Mouse (Mus musculus) lung, postnatal 36 days (tissue): ENCODE data around the gene Adam11.

Experiments
- DNase-seq: peaks from one replicate; pipeline ENCODE4 v3.0.0; 2022; ENCODE audit warnings: mixed read lengths

Adam11 gene

DNA sequence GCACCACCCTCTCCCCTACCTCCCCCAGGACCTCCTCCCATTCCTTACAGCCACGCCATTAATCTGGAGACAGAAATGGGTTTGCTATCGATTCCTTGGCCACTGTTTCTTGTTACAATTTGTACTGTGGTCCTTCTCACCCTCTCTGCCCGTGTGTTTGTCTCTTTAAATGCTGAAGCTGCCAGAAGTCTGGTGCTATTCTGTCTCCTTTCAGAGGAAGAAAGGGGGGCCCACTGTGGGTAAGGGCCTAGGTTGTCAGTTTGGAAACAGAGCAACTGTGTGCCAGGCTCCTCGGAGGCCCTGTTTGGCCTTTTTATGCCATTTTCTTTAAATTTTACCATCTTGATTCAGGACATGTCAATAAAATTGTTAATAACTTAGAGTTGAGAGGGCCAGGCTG lies 6.8 kb upstream of the Adam11 start:
- no peak for DNase-seq

DNA sequence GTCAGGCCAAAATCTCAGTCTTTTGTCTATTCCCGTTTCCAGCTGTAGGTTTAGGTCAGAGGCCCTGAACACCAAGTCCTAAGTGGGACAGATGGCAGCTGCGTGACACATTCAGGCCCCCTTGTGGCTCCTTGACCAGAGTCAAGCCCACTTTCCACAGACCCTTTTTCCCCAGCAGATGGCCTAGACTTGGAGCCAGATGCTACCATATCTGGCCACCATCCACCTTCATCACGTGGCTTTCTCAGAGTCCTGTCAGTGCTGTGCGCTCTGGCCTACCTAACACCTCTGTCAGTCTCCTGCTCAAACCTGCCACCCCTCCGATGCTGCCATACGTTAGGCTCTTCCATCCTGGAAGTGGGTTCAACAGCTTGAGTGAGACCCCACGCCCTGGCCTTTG lies 5.8 kb upstream of the Adam11 start:
- DNase-seq: no peak

DNA sequence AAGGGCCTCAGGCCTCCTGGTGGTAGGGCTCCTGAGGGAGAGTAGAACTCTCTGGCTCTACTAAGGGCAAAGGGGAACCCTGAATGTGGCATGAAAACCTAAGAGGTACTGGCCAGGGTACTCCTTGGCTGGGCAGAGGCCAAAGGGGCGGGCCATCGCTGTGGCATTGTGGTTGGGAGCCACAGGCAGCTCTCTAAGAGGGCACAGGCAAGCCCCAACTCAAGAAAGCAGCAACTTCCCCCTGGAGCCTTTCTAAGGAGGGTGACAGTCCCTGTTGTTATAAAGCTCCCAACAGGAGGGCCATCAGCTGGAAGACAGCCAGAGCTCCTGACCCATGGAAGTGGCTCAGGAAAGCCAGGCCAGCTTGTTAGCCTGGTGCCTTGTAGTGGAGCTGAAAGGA lies 2.3 kb upstream of the Adam11 start:
- no peak for DNase-seq

DNA sequence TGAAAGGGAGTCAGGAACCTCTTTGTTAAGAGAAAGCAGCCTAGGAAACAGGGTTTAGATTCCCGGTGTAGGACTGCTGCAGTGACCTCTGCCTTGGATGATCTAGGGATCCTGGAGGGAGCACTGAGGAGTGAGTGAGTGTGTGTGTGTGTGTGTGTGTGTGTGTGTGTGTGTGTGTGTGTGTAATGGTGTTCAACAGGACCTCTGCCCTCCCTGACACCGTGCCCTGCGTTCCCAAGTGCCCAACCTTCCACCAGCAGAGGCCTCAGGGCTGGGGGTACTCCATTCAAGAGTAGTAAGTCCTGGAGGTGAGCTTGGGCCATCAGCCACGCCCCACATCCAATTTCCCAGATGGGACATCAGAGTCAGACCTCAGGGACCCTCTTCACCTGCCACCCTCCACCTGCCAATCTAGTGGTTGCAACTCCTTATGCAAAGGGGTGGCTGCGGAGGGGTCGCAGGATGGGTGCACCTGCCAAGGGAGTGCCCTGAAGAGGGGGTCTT lies 382 bp upstream of the Adam11 start:
- DNase-seq: no peak

DNA sequence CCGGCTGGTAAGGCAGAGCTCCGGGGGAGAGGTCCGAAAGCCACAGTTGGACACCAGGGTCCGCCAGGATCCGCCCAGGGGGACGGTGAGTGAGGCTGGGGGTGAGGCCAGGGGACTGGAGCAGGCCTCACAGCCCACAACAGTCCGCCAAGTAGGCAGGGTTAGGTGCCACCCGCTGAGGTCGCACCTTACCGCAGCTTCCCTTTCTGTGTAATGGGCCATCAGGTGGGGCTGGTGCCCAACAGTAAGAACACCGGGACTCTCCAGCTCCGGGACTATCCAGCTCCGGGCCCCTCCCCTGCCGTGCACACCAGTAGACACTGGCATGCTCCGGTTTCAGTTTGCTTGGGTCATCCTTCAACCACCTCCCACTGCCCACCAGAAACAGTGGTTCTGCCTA lies 1.0 kb downstream of the Adam11 start:
- DNase-seq: no peak

DNA sequence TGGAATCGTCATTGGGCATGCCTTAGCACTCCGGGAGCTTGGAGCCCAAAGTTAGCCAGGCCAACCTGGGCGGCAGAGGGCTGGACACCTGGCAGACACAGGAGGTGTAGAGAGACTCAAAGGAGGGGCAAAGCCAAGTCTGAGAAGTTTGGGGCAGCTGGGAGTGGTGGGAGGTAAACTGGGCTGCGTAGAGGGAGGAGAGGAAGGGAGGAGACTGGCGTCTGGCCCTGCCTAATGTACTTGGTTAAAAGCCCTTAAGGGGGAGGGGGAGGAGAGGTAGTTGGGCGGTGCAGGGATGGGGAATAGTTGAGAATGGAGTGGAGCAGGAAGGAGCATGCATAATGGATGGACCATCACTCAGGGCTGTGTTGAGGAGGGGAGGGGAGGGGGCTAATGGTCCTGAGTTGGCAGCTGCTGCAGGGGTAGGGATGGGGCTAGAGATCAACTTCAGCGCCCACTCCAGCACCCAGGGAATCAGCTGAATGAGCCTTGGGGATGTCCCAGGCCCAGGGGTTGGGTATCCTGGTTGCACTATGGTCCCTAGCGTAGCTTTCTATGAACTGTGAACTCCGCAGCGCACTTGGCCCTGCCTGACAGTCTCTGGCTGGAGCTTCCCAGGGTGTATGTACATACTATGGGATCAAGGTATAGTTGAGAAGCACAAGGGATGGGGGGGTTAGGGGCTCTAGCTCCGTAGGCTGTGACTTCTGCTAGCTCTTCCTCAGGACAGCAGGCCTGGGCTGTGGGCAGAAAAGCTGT lies 1.9 kb downstream of the Adam11 start:
- no peak for DNase-seq

DNA sequence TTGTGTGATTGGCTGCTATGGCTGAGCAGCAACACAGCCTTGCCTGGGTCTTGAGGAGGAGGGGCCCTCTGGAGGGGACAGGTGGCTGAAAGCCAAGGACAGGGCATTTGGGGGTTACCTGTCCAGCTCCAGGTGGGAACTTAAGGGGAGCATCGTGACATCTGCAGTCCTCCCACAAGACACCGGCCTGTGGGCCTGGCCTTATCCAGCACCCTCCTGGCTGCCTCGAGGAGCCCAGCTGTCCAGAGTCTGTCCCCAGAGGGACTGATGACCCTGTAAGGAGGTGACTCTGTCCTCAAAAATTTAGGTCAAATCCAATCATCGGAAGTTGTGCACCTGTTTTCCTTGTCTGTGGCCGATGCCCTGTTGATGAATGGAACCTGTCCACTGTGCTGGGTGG lies 4.2 kb downstream of the Adam11 start:
- DNase-seq: no peak

DNA sequence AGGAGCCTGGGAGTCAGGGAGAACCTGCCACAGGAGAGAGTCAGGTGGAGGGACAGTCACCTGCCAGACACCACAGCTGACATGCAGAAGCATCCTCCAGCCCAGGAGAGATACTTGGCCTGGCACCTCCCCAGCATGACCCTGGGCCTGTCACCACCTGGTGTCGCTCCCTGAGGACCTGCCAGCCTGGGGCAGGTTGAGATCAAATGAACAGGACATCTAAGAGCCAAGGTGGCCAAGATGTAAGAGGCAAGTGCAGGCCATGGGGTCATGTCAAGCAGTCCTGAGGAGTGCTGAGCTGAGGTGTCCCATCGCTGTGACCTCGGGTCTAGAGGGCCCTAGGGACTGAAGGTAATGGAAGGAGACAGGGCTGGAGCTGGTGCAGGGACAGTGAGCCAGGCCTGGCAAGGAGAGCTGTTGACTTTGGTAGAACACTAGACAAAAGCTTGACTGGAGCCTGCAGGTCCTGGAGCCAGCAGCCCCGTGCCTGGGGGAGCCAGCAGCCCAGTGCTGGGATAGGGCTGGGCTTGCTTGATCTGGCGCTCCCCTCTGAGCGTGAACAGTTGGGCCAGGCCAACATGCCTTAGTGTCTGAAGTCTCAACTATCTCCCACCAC lies 5.9 kb downstream of the Adam11 start:
- no peak for DNase-seq

DNA sequence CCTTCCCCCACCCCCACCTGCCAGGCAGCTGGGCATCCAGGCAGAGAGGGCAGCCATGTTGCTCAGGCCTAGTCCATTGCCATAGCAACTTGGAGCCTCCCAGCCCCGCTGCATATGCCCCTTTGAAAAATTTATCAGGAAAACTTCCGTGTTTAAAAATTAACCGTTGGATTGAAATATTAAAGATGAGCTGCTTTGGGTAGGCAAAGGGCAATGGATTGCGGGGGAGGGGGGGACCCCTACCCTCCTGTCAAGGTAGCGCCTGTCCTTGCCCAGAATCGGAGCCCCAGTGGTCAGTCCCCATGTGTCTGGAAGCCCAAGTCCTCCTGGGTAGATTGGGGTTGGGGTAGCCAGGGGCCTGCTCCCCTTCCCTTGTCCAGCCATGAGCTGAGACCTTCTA lies 7.9 kb downstream of the Adam11 start:
- DNase-seq: no peak

DNA sequence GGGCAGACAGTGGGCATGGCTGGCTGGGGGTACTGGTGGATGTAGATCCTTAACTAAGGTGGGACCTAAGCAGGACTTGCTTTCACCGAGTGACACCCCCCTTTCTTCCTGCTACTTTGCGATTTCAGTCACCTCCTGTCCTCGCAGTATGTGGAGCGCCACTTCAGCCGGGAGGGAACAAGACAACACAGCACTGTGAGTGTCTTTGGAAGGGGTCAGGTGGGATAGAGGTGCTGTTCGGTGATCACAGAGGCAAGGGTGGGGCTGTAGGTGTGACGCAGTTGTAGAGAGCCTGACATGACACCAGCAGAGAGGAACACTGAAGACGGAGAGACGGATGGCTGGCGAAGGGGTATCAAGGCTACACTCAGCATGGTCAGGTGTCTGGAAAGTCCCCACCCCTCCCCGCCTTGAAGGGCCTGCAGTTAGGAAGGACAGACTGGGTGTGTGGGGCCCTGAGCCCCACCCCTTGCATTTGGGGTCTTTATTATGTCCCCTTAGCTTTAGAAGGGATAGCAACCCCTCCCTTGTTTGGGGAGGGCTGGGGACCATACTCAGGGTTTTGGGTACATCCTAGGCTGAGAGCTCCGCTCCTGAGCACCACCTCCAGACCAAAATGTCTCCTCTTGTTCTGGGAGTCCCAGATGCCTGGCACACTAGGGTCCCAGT lies 8.9 kb downstream of the Adam11 start:
- no peak for DNase-seq

DNA sequence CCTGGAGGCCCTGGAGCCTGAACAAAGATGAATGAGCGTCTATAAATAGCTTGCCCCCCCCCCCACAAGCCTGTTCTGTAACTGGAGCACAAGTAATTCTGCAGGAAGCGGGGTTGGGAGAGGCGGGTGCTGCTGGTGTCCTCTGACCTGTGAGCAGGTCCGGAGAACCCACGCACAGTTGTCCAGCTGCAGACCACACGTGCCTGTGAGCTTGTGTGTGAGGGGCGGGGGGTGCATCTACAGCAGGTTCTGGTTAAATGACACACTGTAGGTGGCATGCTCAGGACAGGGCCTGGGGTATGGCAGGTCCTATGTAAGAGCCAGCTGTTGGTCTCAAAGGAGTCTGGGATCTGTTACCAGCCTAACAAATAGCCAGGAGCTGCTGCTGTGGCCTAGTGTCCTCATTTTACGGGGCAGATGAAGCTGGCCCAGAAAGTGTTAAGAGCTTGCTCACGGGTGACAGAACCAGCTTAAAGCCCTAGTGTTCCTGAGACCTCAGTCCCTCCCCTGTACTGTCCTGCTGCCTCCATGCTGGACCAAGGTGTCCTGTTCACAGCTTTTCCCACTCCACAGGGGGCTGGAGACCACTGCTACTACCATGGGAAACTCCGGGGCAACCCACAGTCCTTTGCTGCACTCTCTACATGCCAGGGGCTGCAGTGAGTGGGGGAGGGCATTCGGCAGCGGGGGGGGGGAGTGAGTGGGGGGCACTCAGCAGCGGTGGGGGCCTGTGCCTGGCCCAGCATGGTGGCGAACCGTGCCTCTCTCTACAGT lies 9.6 kb downstream of the Adam11 start:
- no peak for DNase-seq

DNA sequence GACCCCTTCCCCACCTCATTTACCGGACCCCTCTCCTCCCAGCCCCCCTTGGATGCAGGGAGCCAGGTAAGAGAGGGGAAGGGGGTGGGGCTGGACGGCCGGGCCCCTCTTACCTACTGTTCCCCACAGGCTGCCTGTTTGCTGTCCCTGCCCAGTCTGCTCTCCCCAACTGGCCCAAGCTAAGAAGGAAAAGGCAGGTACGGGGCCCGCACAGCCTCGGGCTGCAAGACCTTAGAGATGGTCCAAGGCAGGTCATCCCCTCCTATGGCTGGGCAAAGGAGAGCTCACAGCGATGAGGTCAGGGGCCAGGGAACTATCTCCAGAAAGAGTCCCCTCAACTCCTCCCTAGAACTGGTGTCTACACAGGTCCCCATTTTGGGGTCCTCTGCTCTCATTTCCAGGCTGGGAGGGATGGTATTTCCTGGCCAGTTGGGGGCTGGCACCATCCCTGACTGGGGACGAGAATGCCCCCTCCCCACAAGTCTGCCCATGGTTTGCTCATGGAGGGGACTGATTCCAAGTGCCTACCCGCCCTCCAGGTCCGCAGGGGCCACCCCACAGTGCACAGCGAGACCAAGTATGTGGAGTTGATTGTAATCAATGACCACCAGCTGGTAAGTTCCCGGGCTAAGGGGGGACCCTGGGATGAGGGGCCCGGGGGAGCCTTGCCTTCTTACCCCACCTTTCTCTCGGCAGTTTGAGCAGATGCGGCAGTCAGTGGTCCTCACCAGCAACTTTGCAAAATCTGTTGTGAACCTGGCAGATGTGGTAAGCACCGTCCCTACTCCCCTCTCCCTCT lies 10.9 kb downstream of the Adam11 start:
- no peak for DNase-seq

DNA sequence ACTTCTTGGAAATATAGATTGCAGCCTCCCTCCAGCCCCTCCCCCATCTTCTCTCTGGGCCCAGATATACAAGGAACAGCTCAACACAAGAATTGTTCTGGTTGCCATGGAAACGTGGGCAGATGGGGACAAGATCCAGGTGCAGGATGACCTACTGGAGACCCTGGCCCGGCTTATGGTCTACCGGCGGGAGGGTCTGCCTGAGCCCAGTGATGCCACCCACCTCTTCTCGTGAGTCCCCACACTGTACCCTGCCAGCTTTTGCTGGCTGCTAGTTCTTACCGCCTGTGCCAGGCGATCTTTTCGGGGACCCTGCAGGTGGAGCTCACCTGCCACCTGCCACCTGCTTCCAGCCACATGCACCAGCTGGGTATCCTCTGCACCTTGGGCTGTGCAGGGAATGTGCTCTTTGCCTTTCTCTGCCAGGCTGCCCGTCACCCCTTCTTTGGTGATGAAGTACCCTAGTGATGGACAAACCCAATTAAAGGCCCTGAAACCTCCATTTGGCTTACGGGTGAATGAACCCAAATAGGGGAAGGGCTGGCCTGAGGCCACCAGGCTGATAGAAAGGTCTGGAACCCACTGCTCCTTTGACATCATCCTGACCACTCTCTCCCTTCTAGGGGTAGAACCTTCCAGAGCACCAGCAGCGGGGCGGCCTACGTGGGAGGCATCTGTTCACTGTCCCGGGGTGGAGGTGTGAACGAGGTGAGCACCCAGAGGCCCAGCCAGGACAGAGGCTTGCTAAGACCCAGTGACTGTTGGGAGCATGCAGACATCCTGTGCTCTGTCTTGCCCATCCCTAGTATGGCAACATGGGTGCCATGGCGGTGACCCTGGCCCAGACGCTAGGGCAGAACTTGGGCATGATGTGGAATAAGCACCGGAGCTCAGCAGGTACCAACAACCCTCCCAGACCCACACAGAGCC lies 11.8 kb downstream of the Adam11 start:
- no peak for DNase-seq

DNA sequence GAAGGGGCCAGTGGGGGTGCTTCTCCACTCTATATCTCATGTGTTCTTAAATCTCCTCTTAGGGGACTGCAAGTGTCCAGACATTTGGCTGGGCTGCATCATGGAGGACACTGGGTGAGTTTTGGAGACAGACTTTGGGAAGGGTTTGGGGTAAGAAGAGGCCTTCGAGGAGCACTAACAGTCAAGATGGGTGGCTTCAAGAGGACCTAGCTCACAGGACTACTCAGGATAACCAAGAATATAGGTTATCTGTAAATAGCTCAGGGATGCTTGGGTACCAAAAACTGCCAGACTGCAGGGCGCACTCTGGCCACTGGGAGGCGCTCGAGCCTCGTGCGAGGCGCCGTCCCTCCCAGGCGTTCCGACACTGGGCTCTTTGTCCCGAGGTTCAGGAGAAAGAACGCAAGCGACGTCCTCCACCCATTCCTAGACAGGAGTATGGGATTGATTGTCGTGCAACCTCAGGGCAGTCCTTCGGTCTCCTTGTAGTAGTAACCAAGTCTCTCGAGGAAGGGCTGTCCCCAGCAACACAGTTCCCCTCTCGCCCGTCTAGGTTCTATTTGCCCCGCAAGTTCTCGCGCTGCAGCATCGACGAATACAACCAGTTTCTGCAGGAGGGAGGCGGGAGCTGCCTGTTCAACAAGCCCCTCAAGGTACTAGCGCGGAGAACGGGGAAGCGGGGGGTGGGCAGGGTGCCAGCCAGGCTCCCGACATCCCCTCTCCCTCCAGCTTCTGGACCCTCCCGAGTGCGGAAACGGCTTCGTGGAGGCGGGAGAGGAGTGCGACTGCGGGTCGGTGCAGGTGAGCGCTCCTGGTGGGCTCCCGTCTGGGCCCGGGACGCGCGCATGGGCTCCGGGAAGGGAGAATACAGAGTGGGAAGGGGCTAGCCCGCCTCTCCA lies 12.7 kb downstream of the Adam11 start:
- DNase-seq: peak; percentile 86

DNA sequence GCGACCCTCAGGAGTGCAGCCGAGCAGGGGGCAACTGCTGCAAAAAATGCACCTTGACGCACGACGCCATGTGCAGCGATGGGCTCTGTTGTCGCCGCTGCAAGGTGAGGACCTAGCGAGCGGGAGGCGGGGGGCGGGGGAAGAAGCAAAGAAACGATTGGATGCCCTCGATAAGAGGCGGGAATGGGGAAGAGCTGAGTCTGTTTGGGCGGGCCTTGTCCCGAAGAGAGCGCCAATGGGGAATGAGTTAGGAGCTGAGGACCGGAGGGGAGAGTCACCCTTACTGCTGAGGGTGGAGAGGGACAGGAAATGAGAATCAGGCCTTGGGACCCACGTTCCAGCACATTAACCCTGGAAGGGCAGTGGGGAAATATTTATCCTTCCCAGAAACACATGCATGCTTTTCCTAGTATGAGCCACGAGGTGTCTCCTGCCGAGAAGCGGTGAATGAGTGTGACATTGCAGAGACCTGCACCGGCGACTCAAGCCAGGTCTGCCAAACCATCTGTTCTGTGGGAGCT lies 13.4 kb downstream of the Adam11 start:
- DNase-seq: peak; percentile 89

DNA sequence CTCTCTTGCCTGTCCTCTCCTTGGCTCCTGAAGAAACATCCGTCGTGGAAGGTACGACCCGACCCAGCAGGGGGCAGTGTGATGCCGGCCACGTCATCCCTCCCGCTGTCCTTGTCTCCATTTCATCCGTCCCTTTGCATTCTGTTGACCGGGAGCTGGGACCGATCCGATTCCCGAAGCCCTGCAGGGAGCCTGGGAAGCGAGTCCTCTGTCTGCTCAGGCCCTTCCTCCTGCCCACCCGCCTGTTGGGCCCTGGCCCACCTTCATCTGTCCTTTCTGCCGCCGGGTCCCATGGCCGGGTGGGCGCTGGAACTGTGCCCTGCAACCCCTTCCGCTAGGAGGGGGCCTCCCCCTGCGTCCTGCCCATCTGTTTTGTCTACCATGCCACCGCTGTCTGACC lies 16.4 kb downstream of the Adam11 start:
- DNase-seq: peak; percentile 85

DNA sequence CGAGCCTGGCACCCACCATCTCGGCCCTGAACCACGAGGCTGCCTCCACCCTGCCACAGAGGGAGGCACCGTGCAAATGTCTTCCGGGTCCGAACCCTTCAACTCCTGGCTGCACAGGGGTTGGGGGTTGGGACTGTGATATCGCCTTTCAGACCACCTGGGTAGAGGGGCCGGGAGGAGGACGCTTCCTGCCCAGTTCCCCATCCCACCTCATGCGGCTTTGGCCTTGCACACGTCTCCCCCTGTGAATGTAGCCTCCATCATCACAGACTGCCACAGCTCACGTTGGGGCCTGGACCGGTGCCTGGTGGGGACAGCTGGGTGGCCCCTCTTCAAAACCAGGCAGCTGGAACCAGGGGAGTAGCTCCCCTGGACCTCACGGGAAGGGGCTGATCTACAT lies 16.9 kb downstream of the Adam11 start:
- no peak for DNase-seq

DNA sequence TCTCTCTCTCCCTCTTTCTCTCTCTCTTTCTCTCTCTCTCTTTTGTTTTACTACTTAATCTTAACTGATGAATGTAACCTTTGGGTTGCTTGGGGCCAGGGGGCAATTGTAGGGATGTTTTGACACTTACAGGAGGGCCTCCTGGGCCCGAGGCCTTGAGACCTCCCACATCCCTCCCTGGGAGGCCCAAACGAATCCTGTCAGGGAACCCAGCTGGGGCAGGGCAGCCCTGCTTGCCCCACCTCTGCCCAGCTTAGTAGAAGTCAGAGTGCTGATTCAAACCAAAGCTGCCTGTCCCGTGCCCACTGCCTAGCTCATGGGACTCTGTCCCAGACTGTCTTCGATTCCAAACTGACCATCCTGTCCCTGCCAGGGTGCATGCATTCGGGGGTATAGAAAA lies 17.4 kb downstream of the Adam11 start:
- DNase-seq: no peak

DNA sequence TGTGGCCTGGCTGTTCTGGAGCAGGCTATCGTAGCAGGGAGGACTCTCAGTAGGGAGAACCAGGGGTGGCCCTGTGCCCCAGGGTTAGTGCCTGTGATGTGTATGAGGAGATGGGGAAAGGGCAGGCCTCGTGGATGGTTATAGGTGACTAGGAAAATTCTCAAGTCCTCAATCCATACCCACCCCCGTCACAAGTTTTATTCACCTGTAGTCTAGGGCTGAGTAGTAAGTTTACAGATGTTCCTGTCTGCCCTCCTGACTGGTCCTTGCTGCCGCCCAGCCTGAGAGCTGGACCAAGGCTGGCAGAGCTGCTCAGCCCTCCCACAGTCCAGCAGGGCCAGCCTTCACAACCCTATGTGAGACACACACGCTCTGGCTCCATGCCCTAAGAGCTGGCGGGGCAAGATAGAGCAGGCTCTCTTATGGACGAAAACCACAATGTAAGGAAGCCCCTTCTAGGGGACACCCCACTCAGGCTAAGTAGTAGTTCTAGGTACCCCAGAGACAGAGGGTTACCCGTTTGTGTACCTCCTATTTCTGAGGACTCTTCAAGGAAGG lies 17.9 kb downstream of the Adam11 start:
- no peak for DNase-seq

DNA sequence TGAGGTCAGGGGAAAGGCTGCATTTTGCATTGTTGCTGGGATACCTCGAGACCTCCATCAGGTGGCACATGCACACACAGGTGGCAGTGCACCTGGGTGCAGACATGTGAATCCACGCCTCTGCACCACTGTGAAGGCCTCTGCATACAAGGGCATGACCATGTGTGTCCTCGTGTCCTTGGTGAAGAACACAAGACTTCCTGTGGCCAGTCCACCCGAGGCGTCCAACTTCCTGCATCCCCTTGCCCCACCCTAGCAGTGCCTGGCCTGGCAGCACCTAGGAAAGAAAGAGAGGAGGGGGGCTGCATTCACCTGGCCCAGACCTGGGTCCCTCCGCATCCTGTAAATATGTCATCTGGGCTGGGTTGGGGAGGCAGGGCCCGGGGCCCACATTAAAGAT lies 18.6 kb downstream of the Adam11 start:
- DNase-seq: peak; percentile 45
